Mouse (Mus musculus): ENCODE results near the gene Oprm1.

The Oprm1 gene

DNA sequence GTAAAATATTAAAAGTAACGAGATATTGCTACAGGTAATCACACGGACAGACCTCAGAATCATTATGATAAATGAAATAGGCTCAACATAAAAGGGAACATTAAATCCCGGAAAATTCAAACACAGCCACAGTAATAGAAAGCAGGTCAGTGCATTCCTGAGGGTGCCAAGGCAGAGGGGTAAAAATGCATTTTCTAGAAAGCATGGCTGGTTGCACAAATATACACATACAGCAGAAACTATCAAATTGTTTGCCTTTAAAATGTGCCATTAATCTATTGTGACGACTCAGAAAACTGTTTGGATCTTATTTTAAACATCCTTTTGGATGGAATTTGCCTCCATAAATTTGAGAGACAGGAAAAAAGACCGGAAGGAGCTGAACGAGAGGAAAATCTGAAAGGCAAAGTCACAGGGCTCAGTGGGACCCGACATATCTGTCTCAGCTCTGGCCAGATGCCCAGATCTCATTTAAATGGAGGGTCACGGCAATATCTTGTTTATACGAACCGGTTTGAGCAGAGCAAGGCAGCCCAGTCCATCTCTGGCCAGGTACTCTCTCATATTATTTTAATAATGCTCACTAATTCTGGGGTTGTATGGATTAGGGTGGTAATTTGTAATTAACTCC, 289.1 kb downstream of the Oprm1 start:
- DNase-seq (ENCODE audit: low spot score): no peak

DNA sequence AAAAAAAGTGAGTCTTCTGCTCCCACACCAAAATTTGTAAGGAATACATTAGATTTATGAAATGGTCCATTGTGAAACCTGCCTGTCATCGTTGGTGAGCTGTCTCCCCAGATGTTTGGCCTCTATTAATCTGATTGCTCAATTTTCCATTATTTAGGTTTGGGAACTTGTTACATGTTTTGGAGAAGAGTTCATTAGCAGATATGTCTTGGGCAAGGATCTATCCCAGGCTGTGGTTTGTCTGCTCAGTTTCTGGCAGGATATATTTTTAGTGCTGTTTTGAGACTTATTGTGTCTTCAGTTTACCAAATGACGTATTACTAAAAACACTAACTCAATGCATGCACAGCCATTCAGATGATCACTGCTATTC, 289.6 kb downstream of the Oprm1 start:
- DNase-seq (ENCODE audit: low spot score): no peak

- DNase-seq (ENCODE audit: low spot score): no peak
Measured at GRCm38 (mm10) chr10:7049901-7050300, 291.6 kb downstream of the Oprm1 start.

- DNase-seq (ENCODE audit: low spot score): no peak
Measured at GRCm38 (mm10) chr10:7052315-7053017, 294.2 kb downstream of the Oprm1 start, which contains the start of gene Ipcef1. Gene Ipcef1 (minus strand): TSS chr10:7052478.

GRCm38 (mm10) chr10:7054560-7055205, 296.4 kb downstream of the Oprm1 start:
- no peak for DNase-seq (ENCODE audit: low spot score)

DNA sequence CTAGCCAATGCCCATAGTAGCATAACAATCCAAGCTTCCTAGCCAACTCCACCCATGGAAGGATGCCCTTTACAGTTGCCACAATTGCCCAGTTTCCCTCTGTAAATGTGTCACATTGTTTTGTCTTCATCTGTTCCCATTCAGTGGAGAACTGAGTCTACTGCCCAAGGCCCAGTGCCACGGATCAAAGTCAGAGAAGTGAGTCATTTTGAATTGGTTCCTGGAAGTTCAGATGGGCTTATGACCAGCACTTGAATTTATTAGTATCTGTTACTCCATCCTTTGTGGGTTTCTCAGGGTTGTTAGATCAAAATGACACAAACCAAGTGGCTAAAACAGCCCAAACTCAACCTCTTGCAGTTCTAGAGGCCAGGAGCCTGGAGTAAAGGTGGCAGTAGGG, 299.2 kb downstream of the Oprm1 start:
- no peak for DNase-seq (ENCODE audit: low spot score)

- DNase-seq (ENCODE audit: low spot score): no peak
Measured at GRCm38 (mm10) chr10:7060326-7060725, 302.0 kb downstream of the Oprm1 start.

- no peak for DNase-seq (ENCODE audit: low spot score)
Measured at GRCm38 (mm10) chr10:7062993-7063392, 304.7 kb downstream of the Oprm1 start.

- DNase-seq (ENCODE audit: low spot score): no peak
Measured at GRCm38 (mm10) chr10:7063752-7064457, 305.6 kb downstream of the Oprm1 start.

DNA sequence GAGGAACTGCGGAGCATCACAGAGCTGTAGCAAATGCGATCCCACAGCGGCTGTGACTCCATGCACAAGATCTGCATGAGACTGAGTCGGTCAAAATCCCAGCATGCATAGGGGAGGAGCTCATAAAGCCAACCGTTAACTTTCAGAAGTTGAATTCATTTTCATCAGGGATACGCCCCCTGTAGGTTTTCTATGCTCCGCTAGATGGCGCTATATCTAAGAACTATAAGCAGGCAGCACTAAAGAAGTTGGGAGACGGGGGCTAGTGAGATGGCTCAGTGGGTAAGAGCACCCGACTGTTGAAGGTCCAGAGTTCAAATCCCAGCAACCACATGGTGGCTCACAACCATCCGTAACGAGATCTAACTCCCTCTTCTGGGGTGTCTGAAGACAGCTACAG, 310.3 kb downstream of the Oprm1 start:
- no peak for DNase-seq (ENCODE audit: low spot score)

DNA sequence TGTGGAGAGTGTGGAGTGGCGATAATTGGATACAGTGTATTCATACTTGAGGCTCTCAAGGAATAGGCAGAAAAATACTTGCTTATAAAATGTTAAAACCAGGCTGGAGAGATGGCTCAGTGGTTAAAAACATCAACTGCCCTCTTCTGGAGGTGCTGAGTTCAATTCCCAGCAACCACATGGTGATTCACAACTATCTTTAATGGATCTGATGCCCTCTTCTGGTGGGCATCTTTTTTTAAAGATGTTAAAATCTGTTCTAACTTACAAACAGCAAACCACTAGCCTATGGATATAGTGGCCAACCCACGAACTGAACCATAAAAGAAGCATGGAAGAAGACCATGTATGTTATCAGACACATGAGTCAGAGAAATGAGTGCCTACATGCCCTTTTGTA, 310.8 kb downstream of the Oprm1 start:
- no peak for DNase-seq (ENCODE audit: low spot score)

GRCm38 (mm10) chr10:7070100-7070835, 312.0 kb downstream of the Oprm1 start:
- no peak for DNase-seq (ENCODE audit: low spot score)

DNA sequence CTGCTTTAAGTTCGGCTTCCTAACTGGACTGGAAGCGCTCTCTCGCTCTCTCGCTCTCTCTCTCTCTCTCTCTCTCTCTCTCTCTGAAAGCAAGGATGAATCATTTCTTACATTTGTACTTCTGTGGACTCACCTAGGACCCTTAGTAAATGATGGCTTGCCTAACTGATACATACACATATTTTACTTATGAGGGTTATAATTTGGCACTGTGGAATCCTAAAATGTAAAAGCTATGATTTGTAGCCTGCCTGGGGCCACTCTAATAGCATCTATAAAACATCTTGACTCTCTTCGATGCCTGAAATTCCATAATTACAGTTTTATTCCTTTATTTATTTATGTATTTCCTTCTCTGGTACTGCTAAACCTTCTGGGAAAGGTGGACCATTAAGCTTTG, 312.6 kb downstream of the Oprm1 start:
- no peak for DNase-seq (ENCODE audit: low spot score)

DNA sequence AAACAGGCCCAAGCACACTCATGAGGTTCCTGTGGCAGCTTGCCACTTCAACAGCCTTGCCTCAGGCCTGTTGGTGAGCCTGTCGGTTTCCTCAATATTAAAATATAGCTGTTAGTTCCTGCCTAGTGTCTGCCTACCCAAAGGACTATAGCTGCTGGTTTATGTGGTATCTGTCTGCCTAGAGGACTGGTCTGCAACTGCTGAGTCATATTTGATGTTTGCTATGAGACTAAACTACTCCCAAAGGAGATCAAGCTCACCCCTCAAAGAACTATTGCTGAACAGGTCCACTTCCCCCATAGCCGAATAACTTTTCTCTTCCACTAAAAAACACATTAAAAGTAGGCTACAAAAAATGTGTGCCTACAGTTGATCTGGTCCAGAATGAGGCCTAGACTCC, 315.9 kb downstream of the Oprm1 start:
- DNase-seq (ENCODE audit: low spot score): no peak

DNA sequence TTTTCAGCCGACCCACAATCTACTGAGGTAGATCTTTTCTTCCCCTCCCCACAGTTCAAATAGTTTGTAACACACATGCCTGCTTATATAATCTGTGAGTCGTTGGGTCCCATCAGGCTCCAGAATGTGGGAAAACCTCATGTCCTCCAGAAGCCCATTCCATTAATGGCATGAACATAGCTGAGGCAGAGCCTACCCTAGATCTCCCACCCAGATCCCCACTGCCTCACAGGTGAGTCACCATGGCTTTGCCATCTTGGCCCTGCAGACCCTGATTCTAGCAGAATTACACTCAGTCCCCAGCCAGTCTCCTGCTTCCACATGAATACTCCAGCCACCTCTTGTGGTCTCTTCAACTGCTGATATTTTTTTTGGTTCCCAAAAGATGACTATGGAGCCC, 317.4 kb downstream of the Oprm1 start:
- DNase-seq (ENCODE audit: low spot score): no peak

- DNase-seq (ENCODE audit: low spot score): peak; percentile 70
Measured at GRCm38 (mm10) chr10:7076201-7076600, 317.9 kb downstream of the Oprm1 start.

- no peak for DNase-seq (ENCODE audit: low spot score)
Measured at GRCm38 (mm10) chr10:7076662-7077211, 318.4 kb downstream of the Oprm1 start.

DNA sequence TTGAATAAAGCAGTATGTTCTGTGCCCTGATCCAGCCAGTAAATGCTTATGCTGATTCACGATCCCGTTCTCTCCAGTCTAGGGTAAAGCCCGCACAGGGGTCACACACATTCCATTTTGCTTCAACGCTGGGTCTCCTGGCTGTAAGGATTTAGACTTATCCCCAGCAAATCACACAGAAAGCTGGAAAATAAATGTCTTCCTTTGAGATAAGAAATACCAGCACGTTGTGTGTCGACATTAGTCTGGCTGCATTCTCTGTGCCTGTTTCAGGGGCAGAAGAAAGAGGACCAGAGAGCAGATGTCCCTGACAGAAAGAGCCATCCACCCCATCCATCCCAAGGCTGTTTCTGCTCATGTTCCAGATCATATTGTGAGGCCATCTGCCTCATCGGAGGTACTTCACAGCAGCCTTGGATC, 319.1 kb downstream of the Oprm1 start:
- no peak for DNase-seq (ENCODE audit: low spot score)

GRCm38 (mm10) chr10:7077971-7078370, 319.7 kb downstream of the Oprm1 start:
- DNase-seq (ENCODE audit: low spot score): no peak
